Mouse (Mus musculus): Measurements from ENCODE around the gene Dusp28.

DNA sequence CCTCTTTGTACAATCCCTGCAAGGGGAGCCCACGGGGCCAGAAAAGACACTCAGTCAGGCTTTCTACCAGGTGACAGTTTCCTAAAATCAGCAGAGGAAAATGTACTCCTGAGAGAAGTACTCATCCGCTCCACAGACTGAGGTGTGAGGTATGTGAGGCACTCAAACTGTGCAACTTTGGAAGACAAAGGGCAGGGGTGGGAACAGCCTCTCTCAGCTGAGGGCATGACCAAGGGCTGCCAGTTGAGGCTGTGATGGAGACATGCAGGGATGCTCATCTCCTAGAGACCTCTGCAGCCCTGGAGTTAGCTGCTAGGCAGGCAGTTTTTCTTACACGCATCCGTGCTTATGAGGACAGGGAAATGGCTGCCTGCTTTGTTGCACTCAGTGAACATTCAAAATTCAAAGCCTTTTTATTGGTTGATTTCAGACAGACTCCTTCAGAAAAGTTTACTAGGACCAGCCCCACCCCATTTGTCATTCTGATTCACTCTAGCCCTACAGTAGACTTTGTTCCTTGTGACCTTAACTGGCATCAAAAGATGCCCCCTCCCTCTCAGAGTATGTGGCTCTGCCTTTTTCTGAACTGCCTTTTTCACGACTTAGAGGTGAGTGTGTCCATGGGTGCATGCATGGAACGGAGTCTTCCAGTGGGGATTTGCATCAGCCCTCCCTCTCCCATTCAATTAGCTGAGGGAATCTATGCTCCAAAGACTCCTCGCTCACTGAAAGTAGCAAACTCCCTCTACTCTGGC, 17.7 kb upstream of the Dusp28 start:
- TF ChIP-seq CTCF (conservative IDR thresholded peaks at IDR 0.05 in 1 of 2, IDR thresholded peaks at IDR 0.05 in 1 of 2; ENCODE audit: low read depth in 2 of 2, low read length in 2 of 2) (no peak), POLR2A (IDR thresholded peaks at IDR 0.05; ENCODE audit: low read depth, low read length) (no peak), SIN3A (IDR thresholded peaks at IDR 0.05; ENCODE audit: low read length) (no peak), MAFK (IDR thresholded peaks at IDR 0.05; ENCODE audit: insufficient replicate concordance, low read length) (no peak), CHD2 (IDR thresholded peaks at IDR 0.05; ENCODE audit: low read length) (no peak), UBTF (IDR thresholded peaks at IDR 0.05; ENCODE audit: low read depth, low read length) (no peak), POLR2AphosphoS2 (IDR thresholded peaks at IDR 0.05; ENCODE audit: low read depth, low read length) (no peak), MAX (IDR thresholded peaks at IDR 0.05; ENCODE audit: low read length) (no peak), USF1 (IDR thresholded peaks at IDR 0.05; ENCODE audit: low read depth, low read length) (no peak), USF2 (conservative IDR thresholded peaks at IDR 0.05; ENCODE audit: low read depth, low read length) (no peak), CHD1 (IDR thresholded peaks at IDR 0.05; ENCODE audit: low read depth, low read length) (no peak), E2F4 (IDR thresholded peaks at IDR 0.05; ENCODE audit: insufficient replicate concordance, low read depth, low read length) (no peak), NRF1 (IDR thresholded peaks at IDR 0.05; ENCODE audit: low read depth, low read length) (no peak), EP300 (IDR thresholded peaks at IDR 0.05; ENCODE audit: low read length) (no peak)

Data from CH12.LX (cell line).